Mouse (Mus musculus) common myeloid progenitor, adult 5-6 weeks (primary cell): ENCODE measurements at regions not wholly inside any gene's neighbourhood (a gene's known extent, or its start where the extent isn't known, plus 50 kb on each side); places are given as distances from the start of the nearest gene placed in this dataset.
A peak's percentile ranks its signal among the peaks of the same experiment; 100 is the strongest.
"Not testable (repeated sequence)": the region's sequence is repeated elsewhere in the genome, so short reads cannot be mapped to it uniquely, and the experiment has no call there.

Source experiments
- ATAC-seq: replicated peaks from 2 replicates; pipeline ENCODE4 v1.8.0; 2016; ENCODE audit warnings: low read depth, mild to moderate bottlenecking, moderate TSS enrichment, inconsistent platforms; ENCODE audit not compliant: poor library complexity, severe bottlenecking

GRCm38 (mm10) chr16:93358166-93358565 is 245.7 kb downstream of the Setd4 start:
- no peak for ATAC-seq

- peak; percentile 66 for ATAC-seq
These were observed 248.5 kb downstream of the Setd4 start for GRCm38 (mm10) chr16:93355204-93355899.

- ATAC-seq: no peak
These were observed 249.9 kb downstream of the Setd4 start for GRCm38 (mm10) chr16:93353971-93354370.

GRCm38 (mm10) chr16:93344555-93344954 is 259.3 kb downstream of the Setd4 start:
- peak; percentile 78 for ATAC-seq

DNA sequence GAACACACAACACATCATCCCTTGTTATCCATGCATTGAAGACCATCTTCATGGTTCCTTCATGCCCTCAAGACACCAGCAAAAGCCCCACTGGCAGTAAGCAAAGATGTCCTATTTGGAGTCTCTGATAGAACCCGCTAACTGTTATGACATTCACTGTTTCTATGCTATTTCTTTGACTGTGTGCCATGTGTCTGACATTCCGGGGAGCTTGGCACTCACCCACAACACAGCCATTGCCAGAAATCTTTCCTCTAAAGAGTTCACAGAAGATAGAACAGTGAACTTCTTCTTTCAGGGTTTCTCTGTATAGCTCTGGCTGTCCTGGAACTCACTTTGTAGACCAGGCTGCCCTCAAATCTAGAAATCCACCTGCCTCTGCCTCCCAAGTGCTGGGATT is 261.2 kb downstream of the Setd4 start:
- ATAC-seq: no peak

DNA sequence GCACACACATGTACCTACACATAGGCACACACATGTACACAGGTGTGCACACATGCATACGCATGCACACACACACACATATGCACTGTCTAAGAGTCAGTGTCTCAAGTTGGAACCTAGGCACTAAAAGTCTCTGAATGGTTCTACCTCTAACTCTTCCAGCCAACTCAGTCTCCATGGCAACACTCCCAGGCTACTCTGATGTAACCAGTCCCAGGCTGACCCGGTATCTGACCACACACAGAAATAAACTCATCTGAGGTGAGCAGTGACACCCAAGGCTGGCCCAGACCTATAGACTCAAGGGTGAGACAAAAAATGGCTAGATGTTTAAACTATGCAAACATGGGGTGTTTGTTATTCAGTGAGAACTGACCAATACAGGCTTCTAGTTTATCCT is 262.1 kb downstream of the Setd4 start:
- ATAC-seq: no peak

- no peak for ATAC-seq
These were observed 265.1 kb downstream of the Setd4 start for GRCm38 (mm10) chr16:93338806-93339205.

GRCm38 (mm10) chr16:93335322-93336111 is 268.3 kb downstream of the Setd4 start:
- ATAC-seq: no peak

- no peak for ATAC-seq
These were observed 270.2 kb downstream of the Setd4 start for GRCm38 (mm10) chr16:93333654-93334053.

DNA sequence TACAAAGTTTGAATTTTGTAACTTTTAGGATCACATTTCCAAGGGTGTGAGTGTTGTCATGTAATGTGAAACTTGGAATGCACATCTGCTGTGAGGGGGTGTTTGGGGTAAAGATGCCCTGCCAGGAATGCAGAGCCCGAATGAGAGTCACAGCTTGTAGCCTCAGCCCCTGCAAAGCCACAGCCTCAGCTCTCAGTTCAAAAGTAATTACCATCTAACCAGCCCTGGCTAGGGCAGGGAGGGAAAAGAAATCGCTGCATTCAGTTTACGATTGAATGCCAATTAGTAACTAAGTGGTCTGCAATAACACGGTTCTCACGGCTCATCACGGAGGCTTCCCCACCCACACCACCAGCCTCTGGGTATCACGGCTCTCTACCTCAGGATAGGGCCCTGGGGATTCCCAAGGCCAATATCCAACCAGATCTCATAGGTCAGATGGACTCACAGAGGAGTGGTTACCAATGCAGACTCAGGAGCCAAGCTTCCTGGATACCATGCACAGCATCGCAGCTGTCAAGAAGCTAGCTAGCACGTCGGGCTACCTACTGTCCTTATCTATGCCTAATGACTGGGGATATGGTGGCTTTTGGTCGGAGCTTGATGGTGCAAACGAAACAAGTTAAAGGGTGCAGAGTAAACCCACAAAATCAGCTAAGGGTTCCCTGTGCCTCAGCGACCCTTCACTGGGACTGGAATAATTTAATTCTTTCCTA is 275.0 kb downstream of the Setd4 start:
- 0 out of 2 replicates have a peak, but pooled peaks have one; percentile 5 for ATAC-seq

DNA sequence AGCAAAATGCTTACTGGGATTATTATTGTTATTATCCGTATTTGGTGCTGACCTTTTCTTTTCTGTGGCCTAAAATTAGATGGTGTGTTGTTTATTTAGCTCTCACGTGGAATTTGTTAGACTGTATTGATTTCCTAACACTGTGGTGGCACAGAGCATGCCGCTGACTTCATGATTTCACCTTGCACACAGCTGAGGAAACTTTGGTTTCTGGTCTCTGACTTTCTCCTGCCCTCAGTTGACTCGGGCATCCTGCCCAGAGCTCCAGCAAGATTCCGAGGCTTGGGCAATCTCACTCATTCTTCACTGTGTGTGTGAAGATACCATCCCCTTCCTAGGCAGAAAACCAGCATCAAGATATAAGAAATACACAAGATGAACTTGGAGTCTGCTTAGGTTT is 279.0 kb downstream of the Setd4 start:
- ATAC-seq: no peak

GRCm38 (mm10) chr16:93323172-93323571 is 280.7 kb downstream of the Setd4 start:
- no peak for ATAC-seq

- no peak for ATAC-seq
These were observed 284.3 kb downstream of the Setd4 start for GRCm38 (mm10) chr16:93319581-93319980.

- no peak for ATAC-seq
These were observed 292.2 kb downstream of the Setd4 start for GRCm38 (mm10) chr16:93311644-93312043.

DNA sequence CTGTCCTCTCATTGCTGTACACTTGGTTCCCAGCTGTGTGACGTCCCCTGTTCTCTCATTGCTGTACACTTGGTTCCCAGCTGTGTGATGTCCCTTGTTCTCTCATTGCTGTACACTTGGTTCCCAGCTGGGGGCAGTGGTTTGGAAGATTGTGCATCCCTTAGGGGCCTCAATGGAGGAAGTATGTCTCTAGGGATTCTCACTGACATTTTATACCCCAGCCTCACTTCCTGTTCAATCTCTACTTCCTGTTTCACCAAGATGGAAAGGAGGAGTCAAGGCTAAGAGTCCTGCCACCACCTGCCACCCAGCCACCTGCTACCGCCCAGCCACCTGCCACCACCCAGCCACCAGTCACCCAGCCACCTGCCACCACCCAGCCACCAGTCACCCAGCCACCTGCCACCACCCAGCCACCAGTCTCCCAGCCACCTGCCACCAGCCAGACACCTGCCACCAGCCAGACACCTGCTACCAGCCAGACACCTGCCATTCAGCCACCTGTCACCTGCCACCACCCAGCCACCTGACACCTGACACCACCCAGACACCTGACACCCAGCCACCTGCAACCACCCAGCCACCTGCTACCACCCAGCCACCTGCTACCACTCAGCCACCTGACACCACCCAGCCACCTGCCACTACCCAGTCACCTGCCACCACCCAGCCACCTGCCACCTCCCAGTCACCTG is 295.1 kb downstream of the Setd4 start:
- peak; percentile 47; the same call in 1 of the 2 replicates for ATAC-seq

DNA sequence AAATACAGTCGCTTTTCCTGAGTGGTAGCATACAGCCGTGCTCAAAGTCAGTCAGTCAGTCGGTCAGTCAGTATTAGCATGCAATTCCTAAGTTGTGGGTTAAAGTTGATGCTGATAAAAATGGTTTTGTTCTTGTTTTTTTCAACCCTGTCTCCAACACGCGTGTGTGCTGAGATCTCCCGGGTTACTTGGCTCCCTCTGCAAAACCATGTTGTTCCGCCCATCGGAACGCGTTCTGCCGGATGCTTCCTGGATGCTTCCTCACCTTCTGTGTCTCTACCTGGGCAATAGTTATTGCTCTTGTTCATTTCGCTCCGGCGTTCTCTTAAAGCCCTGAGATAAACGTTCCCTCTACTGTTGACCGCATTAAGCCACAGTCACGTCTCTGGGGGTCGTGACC is 296.9 kb downstream of the Setd4 start:
- no peak for ATAC-seq

DNA sequence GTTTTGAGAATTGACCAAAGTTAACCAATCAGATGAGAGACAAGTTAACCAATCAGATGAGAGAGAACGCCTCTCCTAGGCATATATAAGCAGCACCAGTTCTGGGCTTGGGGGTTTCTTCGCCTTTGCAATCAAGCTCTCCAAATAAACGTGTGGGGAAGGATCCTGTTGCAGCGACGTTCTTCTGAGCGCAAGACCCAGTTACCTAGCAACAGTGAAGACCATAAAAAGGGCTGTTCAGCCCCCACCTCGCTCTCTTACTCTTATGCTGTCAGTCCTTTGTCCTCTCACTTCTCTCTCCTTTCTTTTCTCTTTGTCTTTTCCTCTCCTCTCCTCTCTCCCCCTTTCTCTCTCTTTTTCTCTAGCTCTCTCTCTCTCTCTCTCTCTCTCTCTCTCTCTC is 297.7 kb downstream of the Setd4 start:
- ATAC-seq: not testable (repeated sequence)

- peak; percentile 61 for ATAC-seq
These were observed 309.4 kb downstream of the Setd4 start for GRCm38 (mm10) chr16:93294430-93294829.

DNA sequence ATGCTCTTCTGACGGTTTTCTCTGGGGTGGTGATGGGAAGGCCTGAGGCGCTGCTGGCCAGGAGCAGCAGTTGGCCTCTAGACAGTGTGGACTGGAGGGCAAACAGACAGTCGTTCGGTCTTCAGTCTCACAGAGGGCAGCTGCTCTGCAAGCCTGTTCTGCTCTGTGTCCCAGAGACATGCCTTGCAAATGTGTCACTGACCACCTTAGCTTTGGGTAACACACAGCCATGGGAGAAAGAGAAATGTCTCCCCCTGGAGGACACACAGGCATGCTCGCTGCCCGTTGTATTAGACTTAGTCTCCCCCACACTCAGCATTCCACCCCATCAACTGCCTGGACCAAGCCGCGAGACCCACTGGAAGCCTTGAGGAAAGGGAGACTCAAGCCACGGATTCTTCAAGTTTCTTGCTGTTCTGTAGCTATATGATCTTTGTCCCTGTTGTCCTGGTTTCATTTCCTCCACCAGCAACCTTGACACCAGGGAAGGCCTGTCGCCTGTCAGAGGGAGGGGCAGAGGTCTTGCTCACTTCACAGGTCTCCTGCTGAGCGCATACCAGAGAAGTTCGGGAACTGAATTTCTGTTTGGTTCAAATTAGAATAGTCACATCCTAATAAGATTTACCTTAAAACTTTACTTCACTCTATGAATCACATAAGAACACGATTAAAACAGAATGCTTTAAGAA is 310.8 kb downstream of the Setd4 start:
- peak; percentile 93 for ATAC-seq
